Mouse (Mus musculus) inflammation-experienced regulatory T-cells, adult 6 months (primary cell): Measurements from ENCODE around the gene Foxa3. TPM values are rescaled to one million over a fixed set of nuclear protein-coding genes. Genes with fewer than 3 reads are reported as not detected.

ENCODE experiments used
- ATAC-seq: one replicate; pipeline ENCODE4 v1.8.0; 2017
- polyA plus RNA-seq, 3 experiments: library from polyadenylated mRNA; unstranded; fragments of 100-300 nt; shearing (Covaris generic); gene quantifications; one replicate each; pipeline ENCODE4 v1.2.1; 2017

Gene Foxa3
- polyA plus RNA-seq, 3 experiments from 2014 or later: not detected

DNA sequence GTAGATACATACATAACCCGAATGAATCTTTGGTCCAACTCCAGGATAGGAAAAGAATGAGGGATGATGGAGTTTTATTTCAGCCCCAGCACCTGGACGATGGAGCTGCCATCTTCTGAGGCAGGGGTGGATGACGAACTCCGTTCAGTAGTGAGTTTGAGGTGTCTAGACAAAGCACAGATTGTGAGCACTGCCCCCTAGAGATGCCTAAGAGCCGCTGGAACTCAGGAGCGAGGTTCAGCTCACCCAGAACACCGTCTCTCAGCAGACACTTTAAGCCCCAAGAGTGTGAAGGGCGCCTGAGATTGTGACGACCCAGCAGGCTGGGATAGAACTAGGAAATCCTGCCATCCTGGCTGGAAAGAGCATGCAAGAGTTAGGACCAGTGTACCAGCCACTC, 24.5 kb downstream of the Foxa3 start:
- ATAC-seq: no peak

DNA sequence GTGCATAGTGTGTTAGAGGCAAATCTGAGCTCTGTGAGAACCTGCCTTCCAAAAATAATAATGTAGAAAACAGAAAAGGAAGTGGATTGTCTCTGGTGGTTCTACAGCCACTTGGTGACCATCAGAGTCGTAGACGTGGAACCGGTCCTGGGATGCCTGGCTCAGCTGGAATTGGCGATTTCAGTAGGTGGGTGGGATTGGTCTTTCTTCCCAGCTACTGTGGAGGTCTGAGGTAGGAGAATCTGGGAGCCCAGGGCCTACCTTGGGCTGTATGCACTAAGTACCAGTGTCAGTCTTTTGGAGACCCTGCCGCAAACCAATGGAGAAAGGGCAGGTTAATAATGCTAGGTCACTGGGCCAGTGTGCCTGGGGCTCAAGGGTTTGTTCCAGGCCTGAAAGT, 30.3 kb downstream of the Foxa3 start:
- no peak for ATAC-seq

DNA sequence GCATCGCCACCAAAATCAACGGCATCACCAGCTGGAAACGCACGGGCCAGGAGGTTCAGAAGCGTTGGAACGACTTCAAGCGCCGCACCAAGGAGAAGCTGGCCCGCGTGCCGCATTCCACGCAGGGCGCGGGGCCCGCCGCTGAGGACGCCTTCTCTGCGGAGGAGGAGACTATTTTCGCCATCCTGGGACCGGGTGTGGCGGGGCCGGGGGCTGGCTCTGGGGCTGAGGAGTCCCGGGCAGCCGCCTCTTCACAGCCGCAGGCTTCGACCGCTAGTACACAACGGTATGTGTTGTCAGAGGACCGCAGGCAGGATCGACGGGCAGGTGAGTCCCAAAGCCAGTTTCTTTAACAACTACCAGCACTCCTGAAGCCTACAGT, 31.1 kb downstream of the Foxa3 start:
- no peak for ATAC-seq

DNA sequence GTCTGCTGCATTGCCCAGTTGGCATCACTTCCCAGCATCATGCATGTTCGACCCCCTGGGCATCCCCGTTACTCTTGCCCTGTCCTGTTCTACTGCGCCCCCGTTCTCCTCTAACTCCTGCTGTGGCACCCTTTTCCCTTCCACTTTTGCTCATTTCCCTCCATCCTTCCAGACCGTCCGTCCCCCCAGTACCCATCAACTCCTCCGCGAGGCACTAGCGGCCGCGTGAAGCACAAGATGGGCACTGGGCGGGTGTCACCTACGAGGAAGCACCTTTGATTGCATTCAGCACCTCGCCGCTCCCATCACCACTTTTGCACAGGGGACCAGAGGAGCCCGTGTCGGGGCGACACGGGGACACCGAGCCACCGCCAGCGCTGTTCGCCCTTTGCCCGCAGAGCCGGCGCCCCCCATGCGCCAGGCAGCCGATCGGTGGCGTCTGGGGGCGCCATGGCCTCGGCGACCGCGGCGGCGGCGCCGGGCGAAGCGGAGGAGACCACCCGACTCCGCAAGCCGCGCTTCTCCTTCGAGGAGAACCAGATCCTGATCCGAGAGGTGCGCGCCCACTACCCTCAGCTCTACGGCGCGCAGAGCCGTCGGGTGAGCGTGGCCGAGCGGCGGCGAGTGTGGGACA, 31.6 kb downstream of the Foxa3 start:
- ATAC-seq: no peak

DNA sequence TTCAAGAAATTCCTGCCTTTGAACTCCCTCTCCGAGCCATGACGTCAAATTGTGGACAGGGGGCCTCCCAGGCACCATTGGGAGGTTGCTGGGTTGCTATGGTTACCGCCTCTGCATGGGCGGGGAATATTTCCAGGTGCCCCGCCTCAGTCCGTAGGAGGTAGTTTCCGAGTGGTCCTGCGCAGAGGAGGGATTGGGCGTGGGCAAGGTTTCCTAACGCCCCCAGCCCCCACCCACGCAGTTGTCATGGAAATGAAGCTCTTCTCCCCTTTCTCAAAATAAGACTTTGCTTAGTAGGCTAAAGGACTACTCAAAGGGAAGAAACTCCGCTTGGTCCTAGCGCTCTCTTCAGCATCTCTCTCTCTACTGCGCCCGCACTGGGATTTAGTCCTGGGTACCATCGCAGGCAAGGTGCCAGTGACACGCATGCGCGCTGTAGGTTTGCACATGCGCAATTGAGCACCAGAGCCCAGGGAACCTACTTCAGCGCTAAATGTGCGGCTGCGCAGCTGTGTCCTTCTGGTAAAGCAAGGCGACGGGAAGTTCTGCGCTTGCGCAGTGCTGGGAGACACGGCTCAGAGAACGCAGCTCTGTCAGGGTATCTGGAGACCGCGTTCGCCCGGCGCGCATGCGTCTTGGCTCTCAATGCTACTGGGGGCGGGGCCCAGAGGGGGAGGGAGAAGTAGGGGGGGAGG, 32.6 kb downstream of the Foxa3 start, which contains the start of gene Mypop:
Gene Mypop, plus strand, starts transcription at position 645 of the 695 bp plus-strand sequence.
- peak; percentile 79 for ATAC-seq

DNA sequence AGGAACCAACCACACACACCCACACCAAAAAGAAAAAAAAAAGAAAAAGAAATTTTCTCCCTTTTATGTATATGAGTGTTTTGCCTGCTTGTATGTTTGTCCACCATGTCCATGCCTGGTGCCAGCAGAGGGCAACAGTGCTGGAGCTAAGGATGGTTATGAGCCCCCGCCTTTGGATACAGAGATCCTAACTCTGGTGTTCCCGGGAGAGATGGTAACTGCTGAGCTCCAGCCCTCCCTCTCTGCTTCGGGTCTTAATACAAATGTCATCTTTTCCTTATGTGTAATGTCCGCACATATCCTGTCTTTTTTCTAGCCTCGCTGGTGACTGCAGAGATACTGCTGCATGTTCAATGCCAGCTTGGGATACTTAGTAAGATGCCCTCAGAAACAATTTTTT, 33.3 kb downstream of the Foxa3 start:
- no peak for ATAC-seq

DNA sequence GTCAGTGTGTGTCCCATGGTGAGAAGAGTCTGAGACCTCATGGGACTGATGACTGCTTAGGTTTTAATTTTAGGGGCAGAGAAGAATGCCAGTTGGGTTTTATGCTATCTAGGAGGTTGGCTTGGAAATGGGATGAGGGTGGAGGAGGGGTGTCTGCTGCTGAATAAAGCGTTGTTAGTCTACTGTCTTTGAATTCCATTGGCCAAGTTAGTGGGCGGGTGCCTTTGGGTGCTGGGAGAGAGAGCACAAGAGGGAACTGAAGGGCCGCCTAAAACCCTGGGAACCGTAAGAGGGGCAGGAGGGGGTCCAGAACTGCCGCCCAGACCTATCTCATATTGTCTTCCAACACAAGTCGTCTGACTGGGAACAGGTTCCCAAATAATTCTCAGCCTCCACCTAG, 34.6 kb downstream of the Foxa3 start:
- no peak for ATAC-seq

DNA sequence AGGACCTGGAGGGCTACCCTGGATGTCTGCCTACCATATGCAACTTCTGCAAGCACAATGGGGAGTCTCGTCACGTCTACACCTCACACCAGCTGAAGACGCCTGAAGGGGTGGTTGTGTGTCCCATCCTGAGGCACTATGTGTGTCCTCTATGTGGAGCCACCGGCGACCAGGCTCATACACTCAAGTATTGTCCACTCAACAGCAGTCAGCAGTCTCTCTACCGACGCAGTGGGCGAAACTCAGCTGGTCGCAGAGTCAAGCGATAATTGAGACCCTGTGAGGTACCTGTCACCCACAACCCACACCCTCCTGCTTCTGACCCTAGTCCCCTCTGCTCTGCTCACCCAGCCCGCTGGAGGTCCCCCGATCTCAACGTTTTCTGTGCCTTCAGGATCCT, 35.6 kb downstream of the Foxa3 start:
- no peak for ATAC-seq

DNA sequence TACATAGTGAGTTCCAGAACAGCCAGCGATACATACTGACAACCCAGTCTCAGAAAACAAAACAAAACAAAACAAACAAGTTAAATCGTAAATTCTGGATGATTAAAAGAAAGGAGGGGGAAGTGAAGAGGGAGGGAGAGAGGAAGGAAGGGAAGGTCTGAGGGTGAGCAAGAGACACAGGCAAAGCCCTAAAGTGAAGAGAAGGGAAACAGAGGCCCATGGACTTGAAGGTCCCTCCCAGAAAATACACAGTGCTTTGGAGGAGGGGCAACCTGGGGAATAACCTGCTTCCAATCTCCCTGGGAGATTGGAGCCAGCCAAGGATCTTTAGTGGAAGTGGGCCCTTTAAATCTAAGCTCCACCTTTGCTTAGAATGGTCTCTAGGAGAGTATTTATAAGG, 36.2 kb downstream of the Foxa3 start, which contains the start of gene Nanos2:
Gene Nanos2, plus strand, starts transcription at position 301 of the 400 bp plus-strand sequence.
- ATAC-seq: no peak

DNA sequence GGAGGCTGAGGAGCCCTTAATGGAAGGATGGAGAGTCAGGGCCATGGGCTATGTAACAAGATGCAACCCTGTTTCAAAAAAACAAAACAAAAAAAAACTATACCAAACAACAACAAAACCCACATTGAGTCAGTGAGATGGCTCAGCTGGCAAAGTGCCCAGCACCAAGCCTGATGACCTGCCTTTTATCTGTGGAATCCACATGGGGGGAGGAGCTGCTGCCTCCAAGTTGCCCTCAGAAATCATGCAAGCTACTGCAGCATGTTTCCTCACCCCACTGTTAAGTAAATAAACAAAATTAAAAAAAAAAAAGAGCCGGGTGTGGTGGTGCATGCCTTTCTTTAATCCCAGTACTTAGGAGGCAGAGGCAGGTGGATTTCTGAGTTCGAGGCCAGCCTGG, 36.8 kb downstream of the Foxa3 start:
- no peak for ATAC-seq

DNA sequence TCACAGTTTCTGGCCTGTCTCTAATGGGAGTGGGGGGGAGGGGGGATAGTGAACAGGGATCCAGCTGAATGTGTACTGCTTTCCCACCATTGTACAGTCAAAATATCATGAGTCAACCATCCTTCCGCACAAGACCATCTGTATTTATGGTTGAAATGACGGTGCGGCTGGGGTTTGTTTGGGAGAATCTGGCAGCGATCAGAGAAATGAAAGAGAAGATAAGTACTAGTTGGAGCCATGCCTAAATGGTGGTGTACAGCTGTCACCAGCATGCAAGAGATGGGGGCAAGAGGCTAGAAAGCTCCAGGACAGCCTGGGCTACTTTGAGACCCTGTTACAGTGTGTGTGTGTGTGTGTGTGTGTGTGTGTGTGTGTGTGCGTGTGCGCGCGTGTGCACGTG, 45.0 kb downstream of the Foxa3 start:
- ATAC-seq: no peak

DNA sequence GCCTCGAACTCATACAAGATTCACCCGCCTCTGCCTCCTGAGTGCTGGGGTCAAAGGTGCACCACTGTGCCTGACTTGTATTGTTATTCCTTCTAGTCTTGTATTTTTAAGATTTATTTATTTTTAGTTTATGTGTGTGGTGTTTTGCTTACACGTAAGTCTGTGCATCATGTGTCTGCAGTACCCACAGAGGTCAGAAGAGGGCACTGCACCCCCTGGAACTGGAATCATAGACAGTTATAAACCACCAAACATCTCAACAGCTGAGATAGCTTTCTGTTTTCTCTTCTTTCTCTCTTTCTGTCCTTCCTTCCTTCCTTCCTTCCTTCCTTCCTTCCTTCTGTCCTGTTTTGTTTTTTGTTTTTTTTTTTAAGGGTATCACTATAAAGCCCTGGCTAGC, 52.4 kb downstream of the Foxa3 start:
- no peak for ATAC-seq

DNA sequence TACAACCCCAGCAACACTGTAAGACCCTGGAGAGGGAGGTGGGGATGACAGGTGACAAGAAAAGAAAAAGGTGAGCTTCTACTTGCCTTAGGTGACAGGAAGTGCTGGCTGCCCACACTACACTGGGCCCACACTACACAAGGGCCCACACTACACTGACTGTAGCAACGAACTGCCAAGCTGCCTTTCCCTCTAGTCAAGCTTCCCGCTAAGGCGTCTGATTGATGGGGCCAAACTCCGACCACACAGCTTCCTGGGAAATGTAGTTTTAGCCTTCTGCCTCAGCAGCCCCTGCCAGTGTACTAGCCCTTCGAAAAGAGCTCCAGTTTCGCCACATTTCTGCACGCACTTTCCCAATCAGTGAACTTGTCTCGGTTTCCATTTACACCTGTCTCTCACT, 55.7 kb downstream of the Foxa3 start:
- ATAC-seq: no peak

DNA sequence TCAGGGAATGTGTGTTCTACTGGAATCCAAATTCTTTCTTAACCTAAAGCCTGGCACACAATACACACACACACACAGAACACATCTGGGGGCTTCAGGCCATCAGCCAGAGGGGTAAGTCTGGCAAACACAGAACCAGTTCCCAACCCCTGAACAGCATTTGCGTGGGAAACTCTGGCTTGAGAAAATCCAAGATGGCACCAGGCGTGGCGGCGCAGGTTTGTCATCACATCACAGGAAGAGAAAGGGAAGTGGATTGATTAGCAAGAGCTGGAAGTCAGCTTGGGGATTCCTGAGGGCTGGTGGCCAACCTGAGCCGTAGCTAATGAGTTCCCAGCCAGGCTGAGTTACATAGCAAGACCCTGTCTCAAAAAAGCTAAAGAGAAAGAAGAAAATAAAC, 58.0 kb downstream of the Foxa3 start:
- no peak for ATAC-seq

DNA sequence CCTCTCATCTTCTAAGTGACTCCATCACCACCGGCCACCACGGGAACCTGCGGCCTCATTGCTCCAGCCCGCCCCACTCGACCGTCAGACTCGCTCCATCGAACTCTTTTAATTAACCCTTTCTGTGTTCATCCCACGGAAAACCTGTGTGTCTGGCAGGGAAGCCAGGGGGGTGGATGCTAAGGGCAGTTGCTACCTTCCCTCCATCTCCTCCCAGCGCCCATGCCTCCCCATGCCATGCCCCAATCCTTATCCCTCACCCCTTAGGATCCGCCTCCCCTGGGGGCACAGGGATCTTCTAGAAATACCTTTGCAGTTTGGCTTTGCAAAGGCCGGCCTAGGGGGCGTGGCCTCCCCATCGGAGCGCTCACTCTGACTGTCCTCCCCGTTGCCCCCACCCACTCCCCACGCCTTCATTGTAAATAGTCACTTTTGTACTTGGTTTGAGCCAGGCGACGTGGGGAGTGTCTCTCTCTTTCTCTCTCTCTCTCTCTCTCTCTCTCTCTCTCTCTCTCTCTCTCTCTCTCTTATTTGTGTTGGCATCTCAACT, 60.0 kb downstream of the Foxa3 start:
- no peak for ATAC-seq

Other genes with a start within 250 kb of the Foxa3 start
- gene Psg19, start 225.0 kb downstream of the Foxa3 start, polyA plus RNA-seq: not detected
- gene Psg17, start 201.9 kb downstream of the Foxa3 start, polyA plus RNA-seq: not detected
- gene Mill2, start 183.6 kb downstream of the Foxa3 start, polyA plus RNA-seq: under 1 TPM; 0.57 to 0.67 (median 0.58) TPM
- 100 to 1,000 TPM; 200 to 462 (median 264) TPM for gene Pglyrp1, start 152.2 kb downstream of the Foxa3 start, polyA plus RNA-seq
- gene Ccdc61, start 113.1 kb downstream of the Foxa3 start, polyA plus RNA-seq: 1 to 10 TPM; 5.8 to 8.6 (median 6.7) TPM
- gene Nova2, start 97.7 kb downstream of the Foxa3 start, polyA plus RNA-seq: under 1 TPM in 1 of 3 experiments, not detected in 2; 0.05 TPM
- gene Nanos2, start 36.1 kb downstream of the Foxa3 start, polyA plus RNA-seq: not detected
- 1 to 10 TPM; 2.1 to 2.7 (median 2.6) TPM for gene Mypop, start 32.3 kb downstream of the Foxa3 start, polyA plus RNA-seq
- gene Irf2bp1, start 19.5 kb downstream of the Foxa3 start, polyA plus RNA-seq: 1 to 10 TPM; 1.1 to 2.6 (median 1.9) TPM
- gene Sympk, start 839 bp upstream of the Foxa3 start, polyA plus RNA-seq: 10 to 100 TPM in 1 of 3 experiments, 1 to 10 TPM in 2; 8.2 to 12.2 (median 9.2) TPM
- not detected for gene Rsph6a, start 31.2 kb upstream of the Foxa3 start, polyA plus RNA-seq
- gene Dmwd, start 52.7 kb upstream of the Foxa3 start, polyA plus RNA-seq: under 1 TPM in 1 of 3 experiments, not detected in 2; 0.27 TPM
- gene Dmpk, start 60.3 kb upstream of the Foxa3 start, polyA plus RNA-seq: not detected
- gene Six5, start 71.1 kb upstream of the Foxa3 start, polyA plus RNA-seq: 1 to 10 TPM in 2 of 3 experiments, under 1 TPM in 1; 0.15 to 1.2 (median 1.0) TPM
- under 1 TPM in 1 of 3 experiments, not detected in 2; 0.11 TPM for gene Gm4969, start 94.8 kb upstream of the Foxa3 start, polyA plus RNA-seq
- gene Fbxo46, start 96.3 kb upstream of the Foxa3 start, polyA plus RNA-seq: 10 to 100 TPM; 18.3 to 20.6 (median 20.0) TPM
- 10 to 100 TPM in 1 of 3 experiments, 1 to 10 TPM in 2; 7.7 to 10.0 (median 8.5) TPM for gene Qpctl, start 125.8 kb upstream of the Foxa3 start, polyA plus RNA-seq
- gene Snrpd2, start 126.2 kb upstream of the Foxa3 start, polyA plus RNA-seq: 10 to 100 TPM; 73.5 to 94.3 (median 75.9) TPM
- gene Gipr, start 142.6 kb upstream of the Foxa3 start, polyA plus RNA-seq: not detected
- gene Eml2, start 152.9 kb upstream of the Foxa3 start, polyA plus RNA-seq: 10 to 100 TPM; 10.2 to 16.5 (median 16.5) TPM
- gene Gpr4, start 189.0 kb upstream of the Foxa3 start, polyA plus RNA-seq: under 1 TPM in 1 of 3 experiments, not detected in 2; 0.13 TPM
- 10 to 100 TPM; 14.3 to 20.8 (median 16.6) TPM for gene Opa3, start 204.8 kb upstream of the Foxa3 start, polyA plus RNA-seq
- 100 to 1,000 TPM in 1 of 3 experiments, 10 to 100 TPM in 2; 74.0 to 103 (median 94.6) TPM for gene Vasp, start 248.3 kb upstream of the Foxa3 start, polyA plus RNA-seq